Mouse (Mus musculus) myocyte (in vitro differentiated cells): Measurements from ENCODE around the gene Ankrd63.

Experiments
- CEBPB ChIP-seq: IDR thresholded peaks from 2 replicates; pipeline ENCODE4 v1.6.1; 2011; ENCODE audit warnings: mild to moderate bottlenecking, moderate library complexity; ENCODE audit not compliant: poor library complexity, insufficient read depth, severe bottlenecking
- E2F4 ChIP-seq: IDR thresholded peaks from one replicate; pipeline ENCODE4 v1.6.1; 2011; ENCODE audit warnings: mild to moderate bottlenecking, control low read depth, moderate library complexity; ENCODE audit not compliant: insufficient read depth
- MAX ChIP-seq: IDR thresholded peaks from one replicate; pipeline ENCODE4 v1.6.1; 2011; ENCODE audit warnings: low read depth, mild to moderate bottlenecking, control low read depth
- MYOD1 ChIP-seq, 3 experiments: IDR thresholded peaks; one replicate each; pipeline ENCODE4 v1.6.1; 2011; ENCODE audit warnings: control low read depth in 2 of 3, low read depth in 2 of 3, mild to moderate bottlenecking in 2 of 3, moderate library complexity in 1 of 3; ENCODE audit not compliant: insufficient read length in 2 of 3, control insufficient read depth in 1 of 3
- MYOG ChIP-seq, 3 experiments: IDR thresholded peaks; one replicate each; pipeline ENCODE4 v1.6.1; 2011; ENCODE audit warnings: control low read depth in 2 of 3, low read depth in 2 of 3, mild to moderate bottlenecking in 2 of 3; ENCODE audit not compliant: insufficient read length in 2 of 3, control insufficient read depth in 1 of 3, insufficient read depth in 1 of 3
- POLR2A ChIP-seq: IDR thresholded peaks from one replicate; pipeline ENCODE4 v1.6.1; 2011; ENCODE audit warnings: low read depth, mild to moderate bottlenecking, control low read depth, moderate library complexity; ENCODE audit not compliant: insufficient read length
- POLR2AphosphoS2 ChIP-seq: IDR thresholded peaks from one replicate; pipeline ENCODE4 v1.6.1; 2011; ENCODE audit warnings: low read depth, control low read depth; ENCODE audit not compliant: insufficient read length
- SRF ChIP-seq: IDR thresholded peaks from one replicate; pipeline ENCODE4 v1.6.1; 2011; ENCODE audit warnings: low read depth; ENCODE audit not compliant: control insufficient read depth, insufficient read length
- TCF12 ChIP-seq: IDR thresholded peaks from one replicate; pipeline ENCODE4 v1.6.1; 2011; ENCODE audit warnings: mild to moderate bottlenecking, control low read depth; ENCODE audit not compliant: poor library complexity, insufficient read depth, severe bottlenecking
- TCF3 ChIP-seq: IDR thresholded peaks from one replicate; pipeline ENCODE4 v1.6.1; 2011; ENCODE audit warnings: low read depth, control low read depth; ENCODE audit not compliant: insufficient read length
- USF1 ChIP-seq: IDR thresholded peaks from one replicate; pipeline ENCODE4 v1.6.1; 2011; ENCODE audit warnings: low read depth, mild to moderate bottlenecking, control low read depth, moderate library complexity

- no peak for TF ChIP-seq POLR2AphosphoS2
- no peak for TF ChIP-seq POLR2A
- no peak for TF ChIP-seq MYOG (IDR thresholded peaks at IDR 0.05; ENCODE audit: control insufficient read depth in 1 of 3, insufficient read depth in 1 of 3, insufficient read length in 2 of 3, low read depth in 2 of 3)
- no peak for TF ChIP-seq MYOD1 (IDR thresholded peaks at IDR 0.05; ENCODE audit: control insufficient read depth in 1 of 3, insufficient read length in 2 of 3, low read depth in 2 of 3)
- TF ChIP-seq MAX = no peak
- TF ChIP-seq USF1 = no peak
- TF ChIP-seq E2F4 = no peak
- no peak for TF ChIP-seq SRF
- no peak for TF ChIP-seq CEBPB
- no peak for TF ChIP-seq TCF12
- no peak for TF ChIP-seq TCF3
Observed at GRCm38 (mm10) chr2:118658457-118658856, 45.3 kb downstream of the Ankrd63 start.
